ENCODE assay signal across 8 mouse cellular contexts in the genomic region with DNA sequence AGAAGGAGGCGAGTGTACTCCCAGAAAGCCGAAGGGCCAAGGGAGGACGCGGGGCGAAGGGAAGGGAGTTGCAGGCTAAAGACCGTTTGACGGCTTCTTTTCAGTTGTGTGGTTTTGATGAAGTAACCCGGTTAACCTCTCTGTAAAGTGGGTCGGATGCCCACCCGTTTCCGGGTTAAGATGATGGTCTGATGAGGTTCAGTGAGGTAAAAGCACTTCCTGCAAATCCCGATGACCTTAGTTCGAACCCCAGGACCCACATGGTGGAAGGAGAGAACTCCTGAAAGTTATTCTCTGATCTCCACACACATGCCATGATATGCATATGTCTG. TPM values are rescaled to one million over a fixed set of nuclear protein-coding genes. Genes with fewer than 3 reads are reported as not detected.
A peak's percentile ranks its signal among the peaks of the same experiment; 100 is the strongest.
DNase-seq lines count a peak whose midpoint lies in the region; ATAC-seq lines count a peak whose summit lies in the region.

No protein-coding gene starts in this region.

- no peaks in the 10 kb centered on the region for H3K27me3 ChIP-seq in heart, embryonic 14.5 days (ENCODE audit: control insufficient read depth, insufficient read depth, low read length)
- no peaks in the 10 kb centered on the region for H3K27me3 ChIP-seq in megakaryocyte, embryonic 14.5 days (replicated peaks)

- DNase-seq in heart, postnatal 14 days, result no peak
- DNase-seq in ES-CJ7 (ENCODE audit: low read depth, low spot score), result peak; percentile 21
- no peak for DNase-seq in layer of hippocampus, adult 9-11 months
- no peak for DNase-seq in yolk sac, embryonic 10.5 days (ENCODE audit: low spot score)
- no peak for DNase-seq in kidney, postnatal 10 days

- WGBS in heart, embryonic 14.5 days, result under 1% methylated on average over 13 of the region's 13 CpGs

- H3K4me2 ChIP-seq in heart, embryonic 14.5 days (ENCODE audit: low read length), result peak overlapping the region; percentile 67

- H3K4me1 ChIP-seq in heart, embryonic 14.5 days (ENCODE audit: control insufficient read depth in 2 of 2, insufficient read depth in 2 of 2, low read length in 2 of 2), result peaks cover 6 to 7% of the 10 kb centered on the region in 2 experiments; a peak in 3 of 4 replicates
- peaks cover 27% of the 10 kb centered on the region for H3K4me1 ChIP-seq in megakaryocyte, embryonic 14.5 days

- H3K9ac ChIP-seq in heart, embryonic 14.5 days (ENCODE audit: low read length), result peak overlapping the region; percentile 83

- H3K9me3 ChIP-seq in heart, embryonic 14.5 days (ENCODE audit: control insufficient read depth, low read length), result no peaks in the 10 kb centered on the region
- no peaks in the 10 kb centered on the region for H3K9me3 ChIP-seq in megakaryocyte, embryonic 14.5 days

- H3K27ac ChIP-seq in heart, embryonic 14.5 days (replicated peaks in 1 of 2; ENCODE audit: control insufficient read depth in 1 of 2, insufficient read depth in 1 of 2, low read depth in 2 of 2, low read length in 2 of 2), result peak overlapping the region; percentile 15 to 64; a peak in 2 of 4 replicates

- peak overlapping the region; percentile 71 to 77 for H3K4me3 ChIP-seq in heart, embryonic 14.5 days (ENCODE audit: control insufficient read depth in 1 of 2, insufficient read depth in 1 of 2, low read depth in 1 of 2, low read length in 2 of 2)
- H3K4me3 ChIP-seq in megakaryocyte, embryonic 14.5 days (replicated peaks), result peak overlapping the region; percentile 99

- H3K36me3 ChIP-seq in heart, embryonic 14.5 days (ENCODE audit: control insufficient read depth, insufficient read depth, low read length), result peaks cover 36% of the 10 kb centered on the region
- H3K36me3 ChIP-seq in megakaryocyte, embryonic 14.5 days (replicated peaks; ENCODE audit: low read length), result peaks cover 39% of the 10 kb centered on the region

- no peak for ATAC-seq in heart, embryonic 14.5 days (ENCODE audit: insufficient number of reproducible peaks, insufficient read depth, low FRiP score, low read depth)
- ATAC-seq in granulocyte monocyte progenitor cell, adult 5-6 weeks (replicated peaks; ENCODE audit: poor library complexity, severe bottlenecking), result peak; percentile 36

- intact Hi-C loops in heart, postnatal 14 days (cut with DNase I), result no loop called here

RNA-seq across cellular contexts. Expression of a gene that starts 0.5 kb away (rescaled TPM):
- 10.8 and 12.9 TPM in 2 replicates for polyA plus RNA-seq in heart, embryonic 14.5 days (2014; fragmentation: Nextera tagmentation; extraction: Ambion mirVana)
- total RNA-seq in heart, postnatal 14 days (2021), result 10 to 100 TPM in 1 of 2 experiments, 1 to 10 TPM in 1; 9.3 to 10.0 TPM
- total RNA-seq in granulocyte monocyte progenitor cell, adult 5-6 weeks (2014; fragmentation: Nextera tagmentation), result 18.6 and 22.0 TPM in 2 replicates
- 57.1 and 60.6 TPM in 2 replicates for total RNA-seq in granulocyte monocyte progenitor cell, adult 5-6 weeks (2017)
- polyA plus RNA-seq in megakaryocyte, embryonic 14.5 days (2012; ENCODE audit: insufficient read depth, low replicate concordance), result 2.4 and 23.7 TPM in 2 replicates

RNA-seq across cellular contexts. Expression of a gene that starts 0.7 kb away (rescaled TPM):
- 28.3 and 32.4 TPM in 2 replicates for polyA plus RNA-seq in heart, embryonic 14.5 days (2014; fragmentation: Nextera tagmentation; extraction: Ambion mirVana)
- total RNA-seq in heart, postnatal 14 days (2021), result 10 to 100 TPM; 15.7 TPM
- total RNA-seq in granulocyte monocyte progenitor cell, adult 5-6 weeks (2014; fragmentation: Nextera tagmentation), result 49.0 and 76.4 TPM in 2 replicates
- 66.1 and 83.0 TPM in 2 replicates for total RNA-seq in granulocyte monocyte progenitor cell, adult 5-6 weeks (2017)
- 2.9 and 19.5 TPM in 2 replicates for polyA plus RNA-seq in megakaryocyte, embryonic 14.5 days (2012; ENCODE audit: insufficient read depth, low replicate concordance)

RNA-seq across cellular contexts. Expression of a gene that starts 20.6 kb away (rescaled TPM):
- polyA plus RNA-seq in heart, embryonic 14.5 days (2014; fragmentation: Nextera tagmentation; extraction: Ambion mirVana), result not detected in 2 replicates
- total RNA-seq in heart, postnatal 14 days (2021), result not detected
- total RNA-seq in granulocyte monocyte progenitor cell, adult 5-6 weeks (2014; fragmentation: Nextera tagmentation), result not detected in 2 replicates
- not detected in 2 replicates for total RNA-seq in granulocyte monocyte progenitor cell, adult 5-6 weeks (2017)
- polyA plus RNA-seq in megakaryocyte, embryonic 14.5 days (2012; ENCODE audit: insufficient read depth, low replicate concordance), result not detected in 2 replicates

RNA-seq across cellular contexts. Expression of a gene that starts 28.0 kb away (rescaled TPM):
- polyA plus RNA-seq in heart, embryonic 14.5 days (2014; fragmentation: Nextera tagmentation; extraction: Ambion mirVana), result 0.20 and 0.38 TPM in 2 replicates
- under 1 TPM; 0.17 to 0.26 TPM for total RNA-seq in heart, postnatal 14 days (2021)
- total RNA-seq in granulocyte monocyte progenitor cell, adult 5-6 weeks (2014; fragmentation: Nextera tagmentation), result not detected in 2 replicates
- 0.15 TPM in 1 of 2 replicates, not detected in the other for total RNA-seq in granulocyte monocyte progenitor cell, adult 5-6 weeks (2017)
- not detected in 2 replicates for polyA plus RNA-seq in megakaryocyte, embryonic 14.5 days (2012; ENCODE audit: insufficient read depth, low replicate concordance)

RNA-seq across cellular contexts. Expression of a gene that starts 34.8 kb away (rescaled TPM):
- polyA plus RNA-seq in heart, embryonic 14.5 days (2014; fragmentation: Nextera tagmentation; extraction: Ambion mirVana), result 0.24 and 0.27 TPM in 2 replicates
- total RNA-seq in heart, postnatal 14 days (2021), result not detected
- total RNA-seq in granulocyte monocyte progenitor cell, adult 5-6 weeks (2014; fragmentation: Nextera tagmentation), result not detected in 2 replicates
- total RNA-seq in granulocyte monocyte progenitor cell, adult 5-6 weeks (2017), result not detected in 2 replicates
- polyA plus RNA-seq in megakaryocyte, embryonic 14.5 days (2012; ENCODE audit: insufficient read depth, low replicate concordance), result not detected in 2 replicates
